In the genomic region with DNA sequence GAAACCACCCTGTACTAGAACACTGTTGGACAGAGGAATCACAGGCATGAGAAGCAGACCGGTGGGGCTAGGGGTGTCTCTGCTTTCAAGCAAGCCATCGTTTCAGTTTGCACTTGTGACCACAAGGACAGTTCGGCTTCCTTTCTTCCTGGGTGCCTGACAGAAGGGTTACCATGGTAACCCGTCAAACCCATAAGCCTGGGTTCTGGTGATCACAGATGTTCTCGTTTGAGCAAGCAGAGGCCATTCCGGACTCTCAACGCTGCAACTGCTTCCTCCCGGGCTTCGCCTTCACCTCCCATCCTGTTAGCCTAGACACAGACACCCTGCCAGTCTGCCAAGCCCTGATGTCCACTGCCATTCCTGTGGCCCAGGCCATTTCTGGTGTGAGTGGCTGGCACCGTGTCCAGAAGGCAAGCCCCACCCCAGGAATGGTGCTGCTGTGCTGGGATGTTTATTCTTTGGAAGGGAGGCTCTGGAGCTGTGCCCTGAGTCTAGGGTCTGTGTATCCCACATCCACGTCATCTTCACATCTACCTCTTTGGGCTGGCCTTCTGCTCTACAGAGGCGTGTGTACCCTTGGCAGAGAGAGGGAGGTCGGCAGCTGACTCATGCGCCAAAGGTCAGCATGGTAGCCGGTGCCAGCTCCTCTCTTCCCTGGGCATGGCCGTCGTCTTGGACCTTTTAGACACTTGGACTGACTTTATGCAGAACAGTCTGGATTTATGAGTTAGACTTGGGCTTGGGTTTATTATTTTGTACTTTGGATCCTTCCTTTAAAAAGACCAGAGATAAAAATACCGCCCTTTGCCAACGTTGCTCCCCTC, we compare ENCODE assay signal across 9 mouse cellular contexts.
DNase-seq lines count a peak whose midpoint lies in the region; ATAC-seq lines count a peak whose summit lies in the region.
"Had no signal": no experiment of that assay in that cellular context is flagged by ENCODE, and none has a peak within 500 bp of the region (broad histone marks: within the 10 kb centered on the region; RNA-seq: fewer than 3 reads in every experiment).

No protein-coding gene starts in this region.

- no peaks in the 10 kb centered on the region for H3K36me3 ChIP-seq in kidney, embryonic 16.5 days (ENCODE audit: insufficient read depth, low read length)
- no peaks in the 10 kb centered on the region for H3K36me3 ChIP-seq in forebrain, embryonic 13.5 days (ENCODE audit: poor library complexity, severe bottlenecking)
- H3K36me3 ChIP-seq: G1E had no signal

- H3K27me3 ChIP-seq in kidney, embryonic 16.5 days (ENCODE audit: insufficient read depth, low read length) = no peaks in the 10 kb centered on the region
- no peaks in the 10 kb centered on the region for H3K27me3 ChIP-seq in forebrain, embryonic 13.5 days

- H3K27ac ChIP-seq in kidney, embryonic 16.5 days (ENCODE audit: low read length) = no peak overlapping the region
- H3K27ac ChIP-seq in forebrain, embryonic 13.5 days = no peak overlapping the region

- no peaks in the 10 kb centered on the region for H3K9me3 ChIP-seq in kidney, embryonic 16.5 days (ENCODE audit: low read length)
- no peaks in the 10 kb centered on the region for H3K9me3 ChIP-seq in forebrain, embryonic 13.5 days (replicated peaks)
- H3K9me3 ChIP-seq: G1E had no signal

- no peak overlapping the region for H3K9ac ChIP-seq in kidney, embryonic 16.5 days (replicated peaks; ENCODE audit: low read length)
- no peak overlapping the region for H3K9ac ChIP-seq in forebrain, embryonic 13.5 days

- peaks cover 8% of the 10 kb centered on the region; the same call in 1 of the 2 replicates for H3K4me1 ChIP-seq in kidney, embryonic 16.5 days (ENCODE audit: insufficient read depth, low read length)
- peaks cover 30% of the 10 kb centered on the region for H3K4me1 ChIP-seq in forebrain, embryonic 13.5 days

- no peak overlapping the region for H3K4me2 ChIP-seq in kidney, embryonic 16.5 days (replicated peaks; ENCODE audit: low read depth, low read length)
- no peak overlapping the region for H3K4me2 ChIP-seq in forebrain, embryonic 13.5 days

- WGBS in kidney, embryonic 16.5 days = 77% methylated on average over 19 of the region's 19 CpGs
- 73% methylated on average over 19 of the region's 19 CpGs for WGBS in forebrain, embryonic 13.5 days

- no peak for ATAC-seq in kidney, embryonic 16.5 days (ENCODE audit: low FRiP score, low TSS enrichment)
- ATAC-seq in forebrain, embryonic 13.5 days = peak; percentile 59
- ATAC-seq in activated CD4-positive, CD25-positive, alpha-beta regulatory T cell, adult 4 months = no peak

- H3K4me3 ChIP-seq in kidney, embryonic 16.5 days (ENCODE audit: low read length) = no peak overlapping the region
- no peak overlapping the region for H3K4me3 ChIP-seq in forebrain, embryonic 13.5 days

- DNase-seq in kidney, adult 11 months = peak; percentile 88
- DNase-seq in NIH3T3 (ENCODE audit: low read depth) = peak; percentile 35
- peak; percentile 19 to 30 for DNase-seq in layer of hippocampus, postnatal 10 days (ENCODE audit: low spot score in 2 of 2)
- DNase-seq in embryo, embryonic 10 days (ENCODE audit: low spot score) = no peak
- no peak for DNase-seq in frontal cortex, postnatal 14 days (ENCODE audit: low spot score in 2 of 2)

Comparison
In these comparisons a context has a peak if more than half of its experiments do, and no peak if none do; other contexts are left out.
1. DNase-seq: peak in kidney, adult 11 months (single experiment), NIH3T3 (single experiment) and layer of hippocampus, postnatal 10 days (2 of 2); none in embryo, embryonic 10 days (single experiment) and frontal cortex, postnatal 14 days (0 of 2).